Mouse (Mus musculus) neural tube, embryonic 15.5 days (tissue): ENCODE measurements at regions not wholly inside any gene's neighbourhood (a gene's known extent, or its start where the extent isn't known, plus 50 kb on each side); places are given as distances from the start of the nearest gene placed in this dataset.
"Not testable (repeated sequence)": the region's sequence is repeated elsewhere in the genome, so short reads cannot be mapped to it uniquely, and the experiment has no call there.

Experiments
- ATAC-seq: fragments of 200-750 bp; cut with Nextera tagmentation; 2 replicates; pipeline ENCODE4 v1.8.0; 2017; ENCODE audit warnings: mild to moderate bottlenecking, moderate TSS enrichment, moderate library complexity; ENCODE audit not compliant: low FRiP score
- H3K27ac ChIP-seq: fragments of 300-500 bp; sonication (generic); replicated peaks from 2 replicates; pipeline ENCODE4 v1.5.1; 2015; ENCODE audit warnings: mild to moderate bottlenecking, inconsistent platforms
- H3K27me3 ChIP-seq: fragments of 300-500 bp; sonication (generic); replicated peaks from 2 replicates; pipeline ENCODE4 v1.6.1; 2015; ENCODE audit warnings: inconsistent platforms
- H3K36me3 ChIP-seq: fragments of 300-500 bp; sonication (generic); 2 replicates; pipeline ENCODE4 v1.6.1; 2015; ENCODE audit warnings: inconsistent platforms
- H3K4me1 ChIP-seq: fragments of 300-500 bp; sonication (generic); 2 replicates; pipeline ENCODE4 v1.6.1; 2015; ENCODE audit warnings: inconsistent platforms
- H3K4me2 ChIP-seq: fragments of 300-500 bp; sonication (generic); 2 replicates; pipeline ENCODE4 v1.6.1; 2015; ENCODE audit warnings: inconsistent platforms, mild to moderate bottlenecking, moderate library complexity
- H3K4me3 ChIP-seq: fragments of 300-500 bp; sonication (generic); replicated peaks from 2 replicates; pipeline ENCODE4 v1.5.1; 2015; ENCODE audit warnings: mild to moderate bottlenecking, inconsistent platforms
- H3K9ac ChIP-seq: fragments of 300-500 bp; sonication (generic); replicated peaks from 2 replicates; pipeline ENCODE4 v1.6.1; 2015; ENCODE audit warnings: mild to moderate bottlenecking, inconsistent platforms
- H3K9me3 ChIP-seq: fragments of 300-500 bp; sonication (generic); replicated peaks from 2 replicates; pipeline ENCODE4 v1.6.1; 2016; ENCODE audit warnings: inconsistent platforms
- WGBS: fragments of 180-500 bp; shearing (Covaris S2); methylation state at CpG from one replicate; pipeline ENCODE4 v1.1.7; 2015; ENCODE audit warnings: mixed read lengths; 5-methylcytosine and 5-hydroxymethylcytosine counted together

GRCm38 (mm10) chr7:111840826-111841225 lies 61.0 kb upstream of the Galnt18 start:
- Histone ChIP-seq H3K4me2 (no peak overlapping the region), H3K4me3 (no peak overlapping the region), H3K9me3 (no peaks in the 10 kb centered on the region), H3K27me3 (no peaks in the 10 kb centered on the region), H3K27ac (no peak overlapping the region), H3K9ac (no peak overlapping the region), H3K4me1 (no peaks in the 10 kb centered on the region), H3K36me3 (no peaks in the 10 kb centered on the region)
- 71% methylated on average over 1 of the region's 1 CpGs for WGBS
- ATAC-seq: no peak

- no peak for ATAC-seq
- no peaks in the 10 kb centered on the region for H3K4me1 ChIP-seq
- H3K36me3 ChIP-seq: no peaks in the 10 kb centered on the region
- no peaks in the 10 kb centered on the region for H3K27me3 ChIP-seq
- no peak overlapping the region for H3K4me2 ChIP-seq
- no peaks in the 10 kb centered on the region for H3K9me3 ChIP-seq
- no peak overlapping the region for H3K4me3 ChIP-seq
- WGBS: 71% methylated on average over 3 of the region's 3 CpGs
- H3K9ac ChIP-seq: no peak overlapping the region
- no peak overlapping the region for H3K27ac ChIP-seq
These were observed 58.4 kb upstream of the Galnt18 start for GRCm38 (mm10) chr7:111838162-111838561.

GRCm38 (mm10) chr7:111834356-111834755 lies 54.6 kb upstream of the Galnt18 start:
- H3K9ac ChIP-seq, H3K36me3 ChIP-seq, H3K27me3 ChIP-seq, H3K27ac ChIP-seq, H3K4me1 ChIP-seq, H3K9me3 ChIP-seq, H3K4me2 ChIP-seq, ATAC-seq, H3K4me3 ChIP-seq: not testable (repeated sequence)

- Histone ChIP-seq H3K9ac (no peak overlapping the region), H3K4me1 (no peaks in the 10 kb centered on the region), H3K4me3 (no peak overlapping the region), H3K4me2 (no peak overlapping the region), H3K36me3 (no peaks in the 10 kb centered on the region), H3K9me3 (no peaks in the 10 kb centered on the region), H3K27ac (no peak overlapping the region), H3K27me3 (no peaks in the 10 kb centered on the region)
- WGBS: 87% methylated on average over 1 of the region's 1 CpGs
- no peak for ATAC-seq
These were observed 50.2 kb upstream of the Galnt18 start for GRCm38 (mm10) chr7:111829931-111830330.
